10 mouse cellular contexts compared by ENCODE assay signal in genomic region chr11:67558772-67559448, GRCm38 (mm10).
DNase-seq lines count a peak whose midpoint lies in the region; ATAC-seq and TF ChIP-seq lines count a peak whose summit lies in the region.
"Had no signal": no experiment of that assay in that cellular context is flagged by ENCODE, and none has a peak within 500 bp of the region (broad histone marks: within the 10 kb centered on the region; RNA-seq: fewer than 3 reads in every experiment).

No protein-coding gene starts in this region.

- 16% methylated on average over 9 of the region's 9 CpGs for WGBS in heart, embryonic 12.5 days
- 37% methylated on average over 9 of the region's 9 CpGs for WGBS in embryonic facial prominence, embryonic 15.5 days
- 30% methylated on average over 9 of the region's 9 CpGs for WGBS in midbrain, embryonic 12.5 days
- 72% methylated on average over 9 of the region's 9 CpGs for WGBS in cerebellum, adult 2 months

- H3K4me1 ChIP-seq in heart, embryonic 12.5 days (replicated peaks): peaks cover 58% of the 10 kb centered on the region
- H3K4me1 ChIP-seq in embryonic facial prominence, embryonic 15.5 days: peaks cover 23% of the 10 kb centered on the region
- H3K4me1 ChIP-seq in midbrain, embryonic 12.5 days: peaks cover 11% of the 10 kb centered on the region
- H3K4me1 ChIP-seq in cerebellum, adult 2 months (ENCODE audit: control insufficient read depth, insufficient read depth, low read length): peaks cover 24% of the 10 kb centered on the region

- no peak for ATAC-seq in heart, embryonic 12.5 days (ENCODE audit: insufficient number of reproducible peaks, low FRiP score)
- no peak for ATAC-seq in embryonic facial prominence, embryonic 15.5 days (ENCODE audit: insufficient number of reproducible peaks, low FRiP score, low TSS enrichment, low read depth)
- 0 out of 2 replicates have a peak, but pooled peaks have one; percentile 41 for ATAC-seq in midbrain, embryonic 12.5 days (ENCODE audit: low FRiP score, low read depth)
- no peak for ATAC-seq in erythroblast, adult 5-6 weeks (replicated peaks; ENCODE audit: low FRiP score, poor library complexity, severe bottlenecking)

- intact Hi-C loops in heart, postnatal 10 days (cut with DNase I): no loop called here

- peak overlapping the region; percentile 53 for H3K27ac ChIP-seq in heart, embryonic 12.5 days (ENCODE audit: poor library complexity, severe bottlenecking)
- H3K27ac ChIP-seq in layer of hippocampus, adult 2 months: peak overlapping the region; percentile 72
- peak overlapping the region; percentile 71 for H3K27ac ChIP-seq in embryonic facial prominence, embryonic 15.5 days (replicated peaks)
- no peak overlapping the region for H3K27ac ChIP-seq in midbrain, embryonic 12.5 days (replicated peaks)
- no peak overlapping the region for H3K27ac ChIP-seq in cerebellum, adult 2 months (ENCODE audit: insufficient read depth, low read length)
- H3K27ac ChIP-seq: hindbrain, embryonic 15.5 days had no signal

- no peak for TF ChIP-seq POLR2A in cerebellum, adult 2 months (IDR thresholded peaks at IDR 0.05; ENCODE audit: borderline replicate concordance, insufficient read depth, low read length)

- no peak overlapping the region for H3K4me2 ChIP-seq in heart, embryonic 12.5 days
- H3K4me2 ChIP-seq in embryonic facial prominence, embryonic 15.5 days (replicated peaks): 0 out of 2 replicates have a peak overlapping the region, but pooled peaks have one; percentile 1
- no peak overlapping the region for H3K4me2 ChIP-seq in midbrain, embryonic 12.5 days (replicated peaks)
- H3K4me2 ChIP-seq: hindbrain, embryonic 15.5 days had no signal

- H3K9me3 ChIP-seq in heart, embryonic 12.5 days (replicated peaks): no peaks in the 10 kb centered on the region
- H3K9me3 ChIP-seq in embryonic facial prominence, embryonic 15.5 days (replicated peaks): no peaks in the 10 kb centered on the region
- H3K9me3 ChIP-seq in midbrain, embryonic 12.5 days: no peaks in the 10 kb centered on the region
- H3K9me3 ChIP-seq: hindbrain, embryonic 15.5 days had no signal

- 0 out of 2 replicates have a peak, but pooled peaks cover 3% of the 10 kb centered on the region for H3K27me3 ChIP-seq in heart, embryonic 12.5 days (replicated peaks)
- H3K27me3 ChIP-seq in embryonic facial prominence, embryonic 15.5 days: no peaks in the 10 kb centered on the region
- H3K27me3 ChIP-seq in midbrain, embryonic 12.5 days: no peaks in the 10 kb centered on the region
- no peaks in the 10 kb centered on the region for H3K27me3 ChIP-seq in cerebellum, adult 2 months (ENCODE audit: control insufficient read depth, insufficient read depth, low read length)
- H3K27me3 ChIP-seq: hindbrain, embryonic 15.5 days had no signal

- H3K4me3 ChIP-seq in heart, embryonic 12.5 days: no peak overlapping the region
- H3K4me3 ChIP-seq in layer of hippocampus, adult 2 months: no peak overlapping the region
- no peak overlapping the region for H3K4me3 ChIP-seq in embryonic facial prominence, embryonic 15.5 days (replicated peaks)
- H3K4me3 ChIP-seq in midbrain, embryonic 12.5 days: no peak overlapping the region
- no peak overlapping the region for H3K4me3 ChIP-seq in cerebellum, adult 2 months (replicated peaks; ENCODE audit: insufficient read depth, low read depth, low read length)
- H3K4me3 ChIP-seq: hindbrain, embryonic 15.5 days; left cerebral cortex, adult 2 months had no signal

- H3K36me3 ChIP-seq in heart, embryonic 12.5 days: no peaks in the 10 kb centered on the region
- H3K36me3 ChIP-seq in embryonic facial prominence, embryonic 15.5 days: no peaks in the 10 kb centered on the region
- no peaks in the 10 kb centered on the region for H3K36me3 ChIP-seq in midbrain, embryonic 12.5 days
- H3K36me3 ChIP-seq: hindbrain, embryonic 15.5 days had no signal

- no peak for TF ChIP-seq CTCF in layer of hippocampus, adult 2 months (conservative IDR thresholded peaks at IDR 0.05)
- no peak for TF ChIP-seq CTCF in cerebellum, adult 2 months (IDR thresholded peaks at IDR 0.05; ENCODE audit: borderline replicate concordance, insufficient read depth, low read depth, low read length)

- no peak for DNase-seq in heart, postnatal 10 days
- peak in 1 of 2 experiments; percentile 49 for DNase-seq in layer of hippocampus, adult 2 months (ENCODE audit: low spot score in 2 of 2)
- DNase-seq in layer of hippocampus, adult 9-10 months (ENCODE audit: low spot score): no peak
- no peak for DNase-seq in cerebellum, adult 2 months

- H3K9ac ChIP-seq in heart, embryonic 12.5 days: no peak overlapping the region
- H3K9ac ChIP-seq in embryonic facial prominence, embryonic 15.5 days: no peak overlapping the region
- H3K9ac ChIP-seq in midbrain, embryonic 12.5 days (replicated peaks): no peak overlapping the region
- H3K9ac ChIP-seq: hindbrain, embryonic 15.5 days had no signal

Comparison
In these comparisons a context has a peak if more than half of its experiments do, and no peak if none do; other contexts are left out.
1. H3K27ac ChIP-seq: peak in heart, embryonic 12.5 days (single experiment), layer of hippocampus, adult 2 months (single experiment) and embryonic facial prominence, embryonic 15.5 days (single experiment); none in midbrain, embryonic 12.5 days (single experiment) and cerebellum, adult 2 months (single experiment).